Mouse (Mus musculus): ENCODE results near the gene Far1. TPM values are rescaled to one million over a fixed set of nuclear protein-coding genes. Genes with fewer than 3 reads are reported as not detected.
A peak's percentile ranks its signal among the peaks of the same experiment; 100 is the strongest.

Gene Far1
- 87.8 and 89.1 TPM in 2 replicates for polyA plus RNA-seq (2016; fragmentation: Nextera tagmentation; extraction: Ambion mirVana)

GRCm38 (mm10) chr7:113513286-113513962 lies at the start of gene Far1:
Gene Far1 (plus strand): TSS chr7:113513834.
- H3K36me3 ChIP-seq = no peaks in the 10 kb centered on the region
- H3K9me3 ChIP-seq = no peaks in the 10 kb centered on the region
- ATAC-seq (ENCODE audit: low FRiP score, low read depth) = peak; percentile 99
- H3K4me2 ChIP-seq (replicated peaks) = peak within 1 kb of the TSS; percentile 93
- peak within 1 kb of the TSS; percentile 89 for H3K9ac ChIP-seq (replicated peaks)
- peak within 1 kb of the TSS; percentile 75 for H3K4me3 ChIP-seq
- peaks cover 17% of the 10 kb centered on the region for H3K4me1 ChIP-seq
- H3K27me3 ChIP-seq = peaks cover 7% of the 10 kb centered on the region; the same call in 1 of the 2 replicates
- peak within 1 kb of the TSS; percentile 95 for H3K27ac ChIP-seq (replicated peaks)
- WGBS = under 1% methylated on average over 68 of the region's 71 CpGs

- Histone ChIP-seq H3K36me3 (no peaks in the 10 kb centered on the region), H3K4me2 (replicated peaks) (no peak overlapping the region), H3K27me3 (no peaks in the 10 kb centered on the region), H3K4me3 (no peak overlapping the region), H3K27ac (replicated peaks) (no peak overlapping the region), H3K9ac (replicated peaks) (no peak overlapping the region), H3K4me1 (no peaks in the 10 kb centered on the region), H3K9me3 (no peaks in the 10 kb centered on the region)
- 81% methylated on average over 3 of the region's 3 CpGs for WGBS
- no peak for ATAC-seq (ENCODE audit: low FRiP score, low read depth)
Measured at GRCm38 (mm10) chr7:113468345-113468744, 45.3 kb upstream of the Far1 start.

- Histone ChIP-seq H3K36me3 (no peaks in the 10 kb centered on the region), H3K4me3 (no peak overlapping the region), H3K9me3 (no peaks in the 10 kb centered on the region), H3K9ac (replicated peaks) (no peak overlapping the region), H3K4me2 (replicated peaks) (no peak overlapping the region), H3K27ac (replicated peaks) (no peak overlapping the region), H3K4me1 (no peaks in the 10 kb centered on the region), H3K27me3 (no peaks in the 10 kb centered on the region)
- ATAC-seq (ENCODE audit: low FRiP score, low read depth) = no peak
- 91% methylated on average over 2 of the region's 2 CpGs for WGBS
Measured at GRCm38 (mm10) chr7:113470671-113471070, 43.0 kb upstream of the Far1 start.

- H3K4me3 ChIP-seq = no peak overlapping the region
- no peaks in the 10 kb centered on the region for H3K36me3 ChIP-seq
- H3K9me3 ChIP-seq = no peaks in the 10 kb centered on the region
- H3K4me1 ChIP-seq = no peaks in the 10 kb centered on the region
- no peak overlapping the region for H3K27ac ChIP-seq (replicated peaks)
- no peaks in the 10 kb centered on the region for H3K27me3 ChIP-seq
- no peak for ATAC-seq (ENCODE audit: low FRiP score, low read depth)
- H3K4me2 ChIP-seq (replicated peaks) = no peak overlapping the region
- H3K9ac ChIP-seq (replicated peaks) = no peak overlapping the region
- 87% methylated on average over 1 of the region's 1 CpGs for WGBS
Measured at GRCm38 (mm10) chr7:113471653-113472052, 42.0 kb upstream of the Far1 start.

- Histone ChIP-seq H3K4me3 (no peak overlapping the region), H3K9me3 (no peaks in the 10 kb centered on the region), H3K9ac (replicated peaks) (no peak overlapping the region), H3K4me2 (replicated peaks) (no peak overlapping the region), H3K4me1 (no peaks in the 10 kb centered on the region), H3K27me3 (no peaks in the 10 kb centered on the region), H3K27ac (replicated peaks) (no peak overlapping the region), H3K36me3 (no peaks in the 10 kb centered on the region)
- 77% methylated on average over 2 of the region's 2 CpGs for WGBS
- no peak for ATAC-seq (ENCODE audit: low FRiP score, low read depth)
Measured at GRCm38 (mm10) chr7:113495792-113496191, 17.8 kb upstream of the Far1 start.

GRCm38 (mm10) chr7:113498413-113498812 lies 15.2 kb upstream of the Far1 start:
- Histone ChIP-seq H3K9ac (replicated peaks) (no peak overlapping the region), H3K4me3 (no peak overlapping the region), H3K27ac (replicated peaks) (no peak overlapping the region), H3K27me3 (no peaks in the 10 kb centered on the region), H3K36me3 (no peaks in the 10 kb centered on the region), H3K4me1 (no peaks in the 10 kb centered on the region), H3K4me2 (replicated peaks) (no peak overlapping the region), H3K9me3 (no peaks in the 10 kb centered on the region)
- WGBS = 84% methylated on average over 3 of the region's 3 CpGs
- no peak for ATAC-seq (ENCODE audit: low FRiP score, low read depth)

- WGBS = 87% methylated on average over 6 of the region's 6 CpGs
- H3K36me3 ChIP-seq = no peaks in the 10 kb centered on the region
Measured at GRCm38 (mm10) chr7:113499821-113500220, 13.8 kb upstream of the Far1 start.

GRCm38 (mm10) chr7:113502453-113502852 lies 11.2 kb upstream of the Far1 start:
- Histone ChIP-seq H3K4me2 (replicated peaks) (no peak overlapping the region), H3K9ac (replicated peaks) (no peak overlapping the region), H3K36me3 (no peaks in the 10 kb centered on the region), H3K4me3 (no peak overlapping the region), H3K4me1 (no peaks in the 10 kb centered on the region), H3K27me3 (no peaks in the 10 kb centered on the region), H3K9me3 (no peaks in the 10 kb centered on the region), H3K27ac (replicated peaks) (no peak overlapping the region)
- no peak for ATAC-seq (ENCODE audit: low FRiP score, low read depth)
- 76% methylated on average over 3 of the region's 3 CpGs for WGBS

More at GRCm38 (mm10) chr7:113499821-113500220, 13.8 kb upstream of the Far1 start:
- Histone ChIP-seq H3K4me1 (no peaks in the 10 kb centered on the region), H3K27me3 (no peaks in the 10 kb centered on the region), H3K9me3 (no peaks in the 10 kb centered on the region), H3K4me3 (no peak overlapping the region), H3K9ac (replicated peaks) (no peak overlapping the region), H3K27ac (replicated peaks) (no peak overlapping the region), H3K4me2 (replicated peaks) (no peak overlapping the region)
- no peak for ATAC-seq (ENCODE audit: low FRiP score, low read depth)

- Histone ChIP-seq H3K27me3 (no peaks in the 10 kb centered on the region), H3K4me2 (replicated peaks) (no peak overlapping the region), H3K27ac (replicated peaks) (no peak overlapping the region), H3K36me3 (no peaks in the 10 kb centered on the region), H3K4me3 (no peak overlapping the region), H3K9me3 (no peaks in the 10 kb centered on the region), H3K4me1 (no peaks in the 10 kb centered on the region), H3K9ac (replicated peaks) (no peak overlapping the region)
- no peak for ATAC-seq (ENCODE audit: low FRiP score, low read depth)
- WGBS = 79% methylated on average over 5 of the region's 5 CpGs
Measured at GRCm38 (mm10) chr7:113505047-113505446, 8.6 kb upstream of the Far1 start.

- H3K4me2 ChIP-seq (replicated peaks) = no peak overlapping the region
- WGBS = 88% methylated on average over 4 of the region's 4 CpGs
- H3K9me3 ChIP-seq = no peaks in the 10 kb centered on the region
- no peaks in the 10 kb centered on the region for H3K27me3 ChIP-seq
- H3K4me1 ChIP-seq = no peaks in the 10 kb centered on the region
- H3K4me3 ChIP-seq = no peak overlapping the region
- H3K36me3 ChIP-seq = no peaks in the 10 kb centered on the region
- H3K27ac ChIP-seq (replicated peaks) = no peak overlapping the region
- ATAC-seq (ENCODE audit: low FRiP score, low read depth) = no peak
- H3K9ac ChIP-seq (replicated peaks) = no peak overlapping the region
Measured at GRCm38 (mm10) chr7:113505516-113506045, 8.1 kb upstream of the Far1 start.

- ATAC-seq (ENCODE audit: low FRiP score, low read depth) = no peak
- Histone ChIP-seq H3K36me3 (no peaks in the 10 kb centered on the region), H3K9ac (replicated peaks) (no peak overlapping the region), H3K27ac (replicated peaks) (no peak overlapping the region), H3K4me1 (no peaks in the 10 kb centered on the region), H3K4me3 (no peak overlapping the region), H3K9me3 (no peaks in the 10 kb centered on the region), H3K4me2 (replicated peaks) (no peak overlapping the region), H3K27me3 (peaks cover 7% of the 10 kb centered on the region; the same call in 1 of the 2 replicates)
- WGBS = 64% methylated on average over 3 of the region's 3 CpGs
Measured at GRCm38 (mm10) chr7:113507846-113508245, 5.8 kb upstream of the Far1 start.

GRCm38 (mm10) chr7:113511396-113511795 lies 2.2 kb upstream of the Far1 start:
- H3K4me3 ChIP-seq = no peak overlapping the region
- H3K4me1 ChIP-seq = peaks cover 15% of the 10 kb centered on the region
- no peak overlapping the region for H3K9ac ChIP-seq (replicated peaks)
- peaks cover 7% of the 10 kb centered on the region; the same call in 1 of the 2 replicates for H3K27me3 ChIP-seq
- H3K4me2 ChIP-seq (replicated peaks) = no peak overlapping the region
- ATAC-seq (ENCODE audit: low FRiP score, low read depth) = no peak
- no peaks in the 10 kb centered on the region for H3K9me3 ChIP-seq
- H3K36me3 ChIP-seq = no peaks in the 10 kb centered on the region
- 77% methylated on average over 3 of the region's 3 CpGs for WGBS
- H3K27ac ChIP-seq (replicated peaks) = no peak overlapping the region
